Mouse (Mus musculus) spleen, adult 2 months (tissue): ENCODE measurements around the gene Cep170.

Experiments used
- CTCF ChIP-seq: fragments of 200-500 bp; IDR thresholded peaks from 2 replicates; pipeline ENCODE4 v1.5.1; 2011; ENCODE audit warnings: mild to moderate bottlenecking, inconsistent platforms; ENCODE audit not compliant: insufficient read depth, insufficient read length, insufficient replicate concordance; ENCODE audit errors: extremely low read depth
- POLR2A ChIP-seq: fragments of 200-500 bp; IDR thresholded peaks from 2 replicates; pipeline ENCODE4 v1.6.1; 2011; ENCODE audit warnings: low read depth, low read length, inconsistent platforms

DNA sequence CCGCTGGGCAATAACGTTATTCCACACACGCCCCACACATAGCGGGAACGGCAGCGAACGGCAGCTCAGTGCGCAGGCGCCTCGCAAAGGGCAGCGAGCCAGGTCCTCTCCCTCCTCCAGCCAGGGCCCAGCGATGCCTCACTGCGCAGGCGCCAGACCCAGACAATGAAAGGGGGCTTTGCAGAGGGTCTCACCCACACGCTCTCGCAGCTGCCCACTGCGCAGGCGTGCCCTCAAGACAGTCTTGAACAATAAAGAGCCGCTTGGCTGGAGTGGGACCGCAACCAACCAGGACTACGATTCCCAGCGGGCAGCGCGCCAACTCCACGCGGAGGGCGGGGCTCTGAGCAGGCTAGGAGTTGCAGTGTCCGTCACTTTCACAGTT, at the start of gene Cep170:
- TF ChIP-seq CTCF (no peak), POLR2A (peak; percentile 23; the same call in 1 of the 2 replicates)
